Mouse (Mus musculus) ES-E14 (cell line): ENCODE results near the gene Tenm3. TPM values are rescaled to one million over a fixed set of nuclear protein-coding genes. Genes with fewer than 3 reads are reported as not detected.

Source experiments
- DNase-seq: peaks from one replicate; pipeline ENCODE4 v3.0.0-alpha.2; 2013; ENCODE audit warnings: low read depth, low spot score
- H3K27ac ChIP-seq: 2 replicates; pipeline ENCODE4 v1.5.1; 2012; ENCODE audit warnings: low read depth, mild to moderate bottlenecking, low read length, moderate library complexity, mixed read lengths; ENCODE audit not compliant: poor library complexity, insufficient read depth, severe bottlenecking
- H3K36me3 ChIP-seq: 2 replicates; pipeline ENCODE4 v1.6.1; 2012; ENCODE audit warnings: mild to moderate bottlenecking, low read length, moderate library complexity, mixed read lengths; ENCODE audit not compliant: control insufficient read depth, poor library complexity, insufficient read depth, severe bottlenecking
- H3K4me1 ChIP-seq, 2 experiments: fragments of 150-350 bp in 1 of 2; sonication (generic) in 1 of 2; 2 replicates each; pipeline ENCODE4 v1.6.1; 2012; ENCODE audit warnings: low read length in 2 of 2, mild to moderate bottlenecking in 1 of 2, mixed read lengths in 1 of 2; ENCODE audit not compliant: control insufficient read depth in 2 of 2, insufficient read depth in 2 of 2, poor library complexity in 1 of 2
- H3K4me3 ChIP-seq, 2 experiments: fragments of 150-350 bp in 1 of 2; sonication (generic) in 1 of 2; 2 replicates each; pipeline ENCODE4 v1.5.1; 2012; ENCODE audit warnings: low read length in 2 of 2, low read depth in 1 of 2, mild to moderate bottlenecking in 1 of 2, mixed read lengths in 1 of 2; ENCODE audit not compliant: insufficient read depth in 1 of 2, poor library complexity in 1 of 2, severe bottlenecking in 1 of 2
- H3K9ac ChIP-seq: 2 replicates; pipeline ENCODE4 v1.6.1; 2012; ENCODE audit warnings: low read depth, mild to moderate bottlenecking, low read length, mixed read lengths; ENCODE audit not compliant: poor library complexity, insufficient read depth, severe bottlenecking
- H3K9me3 ChIP-seq: fragments of 150-350 bp; sonication (generic); 2 replicates; pipeline ENCODE4 v1.6.1; 2012; ENCODE audit warnings: low read depth, mild to moderate bottlenecking, low read length; ENCODE audit not compliant: control insufficient read depth, insufficient read depth
- CHD2 ChIP-seq: IDR thresholded peaks from 2 replicates; pipeline ENCODE4 v1.6.1; 2014; ENCODE audit warnings: mild to moderate bottlenecking, low read depth, low read length, inconsistent platforms
- HCFC1 ChIP-seq: IDR thresholded peaks from 2 replicates; pipeline ENCODE4 v1.6.1; 2012; ENCODE audit warnings: low read length, inconsistent platforms, borderline replicate concordance; ENCODE audit not compliant: insufficient read depth
- MAFK ChIP-seq: IDR thresholded peaks from 2 replicates; pipeline ENCODE4 v1.6.1; 2014; ENCODE audit warnings: mild to moderate bottlenecking, low read depth, low read length, inconsistent platforms; ENCODE audit not compliant: insufficient read depth
- ZC3H11A ChIP-seq: IDR thresholded peaks from 2 replicates; pipeline ENCODE4 v1.6.1; 2012; ENCODE audit warnings: low read depth, mild to moderate bottlenecking, inconsistent platforms, low read length, borderline replicate concordance
- ZNF384 ChIP-seq: IDR thresholded peaks from 2 replicates; pipeline ENCODE4 v1.6.1; 2012; ENCODE audit warnings: low read depth, low read length, inconsistent platforms
- in situ Hi-C, 2 experiments: fragments of 600-800 bp; cut with MboI; formaldehyde crosslinking; loops; one replicate each; pipeline ENCODE4 v1.15.1; 2025; ENCODE audit warnings: low sequenced_read_pairs in 2 of 2, inconsistent platforms in 1 of 2; ENCODE audit not compliant: unreplicated experiment in 2 of 2
- total RNA-seq: library from RNA; depleted of rRNA; stranded (reverse); fragments of 300-350 nt; gene quantifications from 2 replicates; pipeline ENCODE4 v1.2.3, GENCODE M21; 2012

The Tenm3 gene
- total RNA-seq, 1 experiment, result 33.5 TPM

- no peak overlapping the region for H3K4me3 ChIP-seq
- no peaks in the 10 kb centered on the region for H3K4me1 ChIP-seq
- H3K9me3 ChIP-seq, result no peaks in the 10 kb centered on the region
- in situ Hi-C loops, result no loop called here
- TF ChIP-seq HCFC1 (no peak), ZNF384 (no peak), MAFK (no peak), CHD2 (no peak), ZC3H11A (no peak)
- H3K36me3 ChIP-seq, result no peaks in the 10 kb centered on the region
- DNase-seq, result no peak
- no peak overlapping the region for H3K27ac ChIP-seq
- H3K9ac ChIP-seq, result no peak overlapping the region
These were observed 232.6 kb downstream of the Tenm3 start for GRCm38 (mm10) chr8:48611126-48611525.

GRCm38 (mm10) chr8:48610316-48610715 is 233.4 kb downstream of the Tenm3 start:
- H3K27ac ChIP-seq, result no peak overlapping the region

GRCm38 (mm10) chr8:48609684-48610083 is 234.1 kb downstream of the Tenm3 start:
- H3K9ac ChIP-seq, result no peak overlapping the region
- H3K4me1 ChIP-seq, result no peaks in the 10 kb centered on the region
- H3K9me3 ChIP-seq, result no peaks in the 10 kb centered on the region
- H3K27ac ChIP-seq, result no peak overlapping the region
- DNase-seq, result no peak
- no peak overlapping the region for H3K4me3 ChIP-seq
- in situ Hi-C loops, result no loop called here
- TF ChIP-seq ZC3H11A (no peak), MAFK (no peak), ZNF384 (no peak), HCFC1 (no peak), CHD2 (no peak)
- no peaks in the 10 kb centered on the region for H3K36me3 ChIP-seq

More at GRCm38 (mm10) chr8:48610316-48610715, 233.4 kb downstream of the Tenm3 start:
- Histone ChIP-seq H3K36me3 (no peaks in the 10 kb centered on the region), H3K4me3 (no peak overlapping the region), H3K4me1 (no peaks in the 10 kb centered on the region), H3K9me3 (no peaks in the 10 kb centered on the region), H3K9ac (no peak overlapping the region)
- TF ChIP-seq ZNF384, result no peak
- TF ChIP-seq CHD2, result no peak
- TF ChIP-seq MAFK, result no peak
- TF ChIP-seq ZC3H11A, result no peak
- no peak for TF ChIP-seq HCFC1
- in situ Hi-C loops, result no loop called here
- no peak for DNase-seq

- H3K9me3 ChIP-seq, result no peaks in the 10 kb centered on the region
- TF ChIP-seq MAFK, result no peak
- no peak for TF ChIP-seq ZNF384
- no peak for TF ChIP-seq CHD2
- TF ChIP-seq ZC3H11A, result no peak
- no peak for TF ChIP-seq HCFC1
- no peak overlapping the region for H3K27ac ChIP-seq
- H3K4me3 ChIP-seq, result no peak overlapping the region
- in situ Hi-C loops, result no loop called here
- no peak for DNase-seq
- H3K36me3 ChIP-seq, result no peaks in the 10 kb centered on the region
- H3K9ac ChIP-seq, result no peak overlapping the region
- H3K4me1 ChIP-seq, result no peaks in the 10 kb centered on the region
These were observed 239.4 kb downstream of the Tenm3 start for GRCm38 (mm10) chr8:48604190-48604897.
